Mouse (Mus musculus) spleen, postnatal 14 days (tissue): ENCODE measurements around the gene Rpl36al.
"Not testable (repeated sequence)": the region's sequence is repeated elsewhere in the genome, so short reads cannot be mapped to it uniquely, and the experiment has no call there.

ENCODE experiments used
- DNase-seq, 2 experiments: peaks; one replicate each; pipeline ENCODE4 v3.0.0; 2021 to 2022; ENCODE audit warnings: low spot score in 2 of 2

Rpl36al gene

GRCm38 (mm10) chr12:69196444-69197377 is 12.8 kb upstream of the Rpl36al start, which contains the start of gene Gm49383:
Gene Gm49383, minus strand, starts transcription at chr12:69197104.
- DNase-seq = peak; percentile 47 to 57

- no peak for DNase-seq
These were observed 8.8 kb upstream of the Rpl36al start for GRCm38 (mm10) chr12:69192637-69193036.

GRCm38 (mm10) chr12:69191396-69191795 is 7.5 kb upstream of the Rpl36al start:
- DNase-seq = no peak

- no peak for DNase-seq
These were observed 6.6 kb upstream of the Rpl36al start for GRCm38 (mm10) chr12:69190522-69190921.

- no peak for DNase-seq
These were observed 6.2 kb upstream of the Rpl36al start for GRCm38 (mm10) chr12:69190074-69190473.

- DNase-seq = no peak
These were observed 3.1 kb upstream of the Rpl36al start for GRCm38 (mm10) chr12:69186811-69187471.

GRCm38 (mm10) chr12:69185371-69185770 is 1.5 kb upstream of the Rpl36al start:
- no peak for DNase-seq

GRCm38 (mm10) chr12:69184342-69185295 is 736 bp upstream of the Rpl36al start:
- DNase-seq = peak; percentile 50 to 56

GRCm38 (mm10) chr12:69181800-69182199 is 2.1 kb downstream of the Rpl36al start:
- no peak for DNase-seq

GRCm38 (mm10) chr12:69179371-69179770 is 4.5 kb downstream of the Rpl36al start:
- DNase-seq = no peak

GRCm38 (mm10) chr12:69177526-69177925 is 6.4 kb downstream of the Rpl36al start:
- DNase-seq = no peak

GRCm38 (mm10) chr12:69175975-69176374 is 7.9 kb downstream of the Rpl36al start:
- DNase-seq = no peak

- DNase-seq = no peak
These were observed 12.6 kb downstream of the Rpl36al start for GRCm38 (mm10) chr12:69171307-69171706.

- peak; percentile 78 to 83 for DNase-seq
These were observed 15.3 kb downstream of the Rpl36al start, which contains the start of gene Lrr1 for GRCm38 (mm10) chr12:69168461-69169106. Gene Lrr1, plus strand, starts transcription at chr12:69168814.

- no peak for DNase-seq
These were observed 16.0 kb downstream of the Rpl36al start for GRCm38 (mm10) chr12:69167656-69168460.

GRCm38 (mm10) chr12:69166861-69167581 is 16.9 kb downstream of the Rpl36al start:
- not testable (repeated sequence) for DNase-seq

GRCm38 (mm10) chr12:69164904-69165303 is 19.0 kb downstream of the Rpl36al start:
- no peak for DNase-seq

- not testable (repeated sequence) for DNase-seq
These were observed 20.3 kb downstream of the Rpl36al start for GRCm38 (mm10) chr12:69163586-69163985.

GRCm38 (mm10) chr12:69160677-69161076 is 23.2 kb downstream of the Rpl36al start:
- not testable (repeated sequence) for DNase-seq
